Mouse (Mus musculus): ENCODE data around the gene Tomm34.

Tomm34 gene

DNA sequence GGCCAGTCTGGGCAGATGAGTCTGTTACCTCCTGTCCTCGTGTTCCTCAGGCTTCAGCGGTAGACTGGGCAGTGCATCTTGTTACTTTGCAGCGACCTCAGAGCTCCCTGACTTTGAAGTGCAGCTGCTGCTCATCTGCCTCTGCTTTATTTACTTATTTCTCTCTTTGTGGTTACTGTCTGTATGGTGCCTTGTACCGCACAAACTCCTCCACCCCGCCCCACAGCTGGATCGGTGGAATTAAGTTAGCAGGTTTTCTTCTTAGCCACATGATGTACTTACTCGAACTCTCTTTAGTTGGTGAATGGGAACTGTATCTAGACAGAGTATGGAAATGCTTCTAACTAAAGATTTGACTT lies 13.4 kb upstream of the Tomm34 start:
- TF ChIP-seq GATA4 (IDR thresholded peaks at IDR 0.05; ENCODE audit: insufficient replicate concordance, low read length) = no peak

- TF ChIP-seq GATA4 (IDR thresholded peaks at IDR 0.05; ENCODE audit: insufficient replicate concordance, low read length) = no peak
These were observed 12.8 kb upstream of the Tomm34 start for GRCm38 (mm10) chr2:164083609-164084341.

DNA sequence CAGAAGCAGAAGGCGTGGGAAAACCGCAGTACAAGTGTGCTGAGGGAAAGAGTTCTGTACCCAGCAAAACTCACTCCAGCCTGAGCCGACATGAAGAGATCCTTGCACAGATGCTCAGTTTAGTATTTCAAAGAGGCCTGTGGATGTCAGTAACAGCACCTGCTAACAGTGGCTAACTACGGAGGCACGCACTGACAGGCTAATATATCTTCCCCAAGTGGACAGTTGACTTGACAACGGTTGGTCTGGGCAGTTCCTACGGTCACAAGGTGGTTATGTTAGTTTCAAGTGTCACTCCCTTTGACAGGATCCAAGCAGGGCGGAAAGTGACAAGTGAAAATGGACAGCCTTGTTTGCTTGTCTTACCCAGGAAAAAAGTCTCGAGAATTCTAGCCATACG lies 11.2 kb upstream of the Tomm34 start:
- no peak for TF ChIP-seq GATA4 (IDR thresholded peaks at IDR 0.05; ENCODE audit: insufficient replicate concordance, low read length)

GRCm38 (mm10) chr2:164081577-164081976 lies 10.6 kb upstream of the Tomm34 start:
- TF ChIP-seq GATA4 (IDR thresholded peaks at IDR 0.05; ENCODE audit: insufficient replicate concordance, low read length) = no peak

DNA sequence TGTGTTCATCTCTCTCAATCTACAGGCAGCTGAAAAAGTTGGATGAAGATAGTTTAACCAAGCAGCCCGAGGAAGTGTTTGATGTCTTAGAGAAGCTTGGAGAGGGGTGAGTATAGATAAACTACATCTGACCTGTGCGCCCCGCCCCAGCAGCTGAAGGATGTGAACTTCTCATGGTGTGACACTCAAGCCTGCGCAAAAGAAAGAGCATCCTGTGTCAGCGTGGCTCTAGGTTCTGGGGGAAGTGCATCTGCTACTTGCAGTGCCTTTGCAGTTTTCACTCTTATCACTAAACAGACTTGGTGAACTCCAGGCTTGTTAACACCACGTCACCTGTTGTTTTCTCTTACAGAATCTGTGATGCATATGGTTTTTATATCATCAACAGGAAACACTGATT lies 8.5 kb upstream of the Tomm34 start:
- TF ChIP-seq GATA4 (IDR thresholded peaks at IDR 0.05; ENCODE audit: insufficient replicate concordance, low read length) = no peak

- no peak for TF ChIP-seq GATA4 (IDR thresholded peaks at IDR 0.05; ENCODE audit: insufficient replicate concordance, low read length)
These were observed 6.9 kb upstream of the Tomm34 start for GRCm38 (mm10) chr2:164077875-164078274.

DNA sequence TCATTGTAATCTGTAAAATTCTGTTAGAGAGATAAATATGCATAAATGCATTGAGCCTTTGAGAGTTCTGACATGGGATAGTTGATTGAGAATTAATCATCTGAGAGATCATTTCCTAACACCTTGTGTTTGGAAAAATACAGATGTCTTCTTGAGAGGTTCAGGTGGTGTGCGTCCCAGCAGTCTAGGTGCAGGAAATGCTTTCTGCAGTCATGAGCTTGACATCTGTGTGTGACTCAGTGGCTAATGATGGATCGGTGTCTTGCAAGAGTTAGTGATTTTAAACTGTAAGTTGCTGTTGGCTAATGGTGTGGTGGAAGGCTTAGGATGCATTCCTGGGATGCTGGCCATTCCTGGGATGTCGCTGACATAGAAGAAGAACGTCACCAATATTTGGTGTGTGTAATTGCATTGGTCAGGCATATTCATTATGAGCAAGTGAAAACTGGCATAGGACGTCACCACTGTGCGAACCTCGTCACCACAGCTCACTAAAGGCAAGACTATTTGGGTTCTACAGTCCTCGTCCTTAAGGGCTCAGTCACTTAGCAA lies 6.0 kb upstream of the Tomm34 start:
- no peak for TF ChIP-seq GATA4 (IDR thresholded peaks at IDR 0.05; ENCODE audit: insufficient replicate concordance, low read length)

DNA sequence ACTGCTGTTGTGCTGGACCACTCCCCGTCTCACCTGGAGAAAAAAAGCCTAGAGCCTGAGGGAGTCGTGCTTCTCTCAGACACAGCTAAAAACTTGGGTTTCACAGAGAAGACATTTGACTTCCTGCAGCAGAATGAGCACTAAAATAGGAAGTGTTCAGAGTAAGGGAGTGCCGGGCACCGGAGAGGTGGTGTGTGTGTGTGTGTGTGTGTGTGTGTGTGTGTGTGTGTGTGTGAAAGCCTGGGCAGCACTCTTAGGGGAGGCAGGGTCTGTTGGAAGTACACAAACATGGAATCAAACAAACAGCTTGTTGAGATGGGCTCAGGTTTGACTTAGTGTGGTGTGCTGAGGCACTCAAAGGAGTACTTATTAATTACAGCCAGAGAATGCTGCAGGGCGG lies 4.1 kb upstream of the Tomm34 start:
- no peak for TF ChIP-seq GATA4 (IDR thresholded peaks at IDR 0.05; ENCODE audit: insufficient replicate concordance, low read length)

GRCm38 (mm10) chr2:164073918-164074578 lies 3.1 kb upstream of the Tomm34 start:
- no peak for TF ChIP-seq GATA4 (IDR thresholded peaks at IDR 0.05; ENCODE audit: insufficient replicate concordance, low read length)

DNA sequence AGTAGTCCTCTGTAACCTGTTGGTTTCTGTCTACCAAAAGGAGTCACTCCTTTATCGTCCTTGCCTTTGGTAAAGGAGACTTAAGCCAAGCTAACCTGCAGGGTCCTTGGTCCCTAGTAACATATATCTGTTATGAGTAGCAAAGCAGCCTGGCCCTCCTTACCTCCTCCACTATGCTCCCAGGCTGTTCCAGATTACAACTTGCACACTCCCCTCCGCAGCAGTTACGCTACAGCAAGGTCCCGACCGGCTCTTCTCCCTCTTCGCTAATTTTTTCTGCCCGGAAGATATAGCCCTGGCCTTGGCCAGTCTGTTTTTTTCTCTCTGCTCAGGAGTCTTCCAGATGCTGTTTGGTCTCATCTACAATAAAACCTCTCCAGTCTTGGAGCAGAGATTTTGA lies 2.2 kb upstream of the Tomm34 start:
- no peak for TF ChIP-seq GATA4 (IDR thresholded peaks at IDR 0.05; ENCODE audit: insufficient replicate concordance, low read length)

GRCm38 (mm10) chr2:164072109-164072508 lies 1.1 kb upstream of the Tomm34 start:
- TF ChIP-seq GATA4 (IDR thresholded peaks at IDR 0.05; ENCODE audit: insufficient replicate concordance, low read length) = no peak

DNA sequence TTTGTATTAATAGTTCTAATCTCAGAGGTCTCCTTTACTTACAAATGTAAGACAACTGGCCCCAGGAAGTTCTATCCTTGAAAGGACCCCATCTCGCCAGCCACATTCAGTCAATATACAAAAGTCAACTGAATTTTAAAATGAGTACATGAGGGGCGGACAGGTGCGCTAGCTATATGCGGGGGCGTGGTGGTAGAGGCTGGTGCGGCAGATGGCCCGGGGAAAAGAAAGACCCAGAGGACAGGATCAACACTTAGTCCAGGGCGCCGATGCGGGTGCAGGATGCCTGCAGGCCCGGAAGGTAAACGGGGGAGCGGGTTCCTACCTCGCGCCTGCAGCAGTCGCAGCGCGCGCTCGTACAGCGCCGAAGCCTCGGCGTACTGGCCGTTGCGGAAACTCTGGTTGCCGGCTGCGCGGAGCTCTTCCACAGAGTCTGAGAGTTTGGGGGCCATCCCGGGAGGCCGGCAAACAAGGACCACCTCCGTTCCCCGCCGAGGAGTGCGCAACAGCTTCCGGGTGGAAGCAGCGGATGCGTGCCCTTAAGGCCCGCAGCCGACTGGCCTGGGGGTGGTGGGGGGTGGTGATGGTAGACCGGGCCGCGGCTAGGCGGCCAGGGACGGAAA lies 716 bp downstream of the Tomm34 start, which contains the start of gene Stk4:
Gene Stk4, plus strand, starts transcription at position 181 of the 623 bp plus-strand sequence.
- no peak for TF ChIP-seq GATA4 (IDR thresholded peaks at IDR 0.05; ENCODE audit: insufficient replicate concordance, low read length)

GRCm38 (mm10) chr2:164059634-164060235 lies 11.2 kb downstream of the Tomm34 start:
- no peak for TF ChIP-seq GATA4 (IDR thresholded peaks at IDR 0.05; ENCODE audit: insufficient replicate concordance, low read length)

DNA sequence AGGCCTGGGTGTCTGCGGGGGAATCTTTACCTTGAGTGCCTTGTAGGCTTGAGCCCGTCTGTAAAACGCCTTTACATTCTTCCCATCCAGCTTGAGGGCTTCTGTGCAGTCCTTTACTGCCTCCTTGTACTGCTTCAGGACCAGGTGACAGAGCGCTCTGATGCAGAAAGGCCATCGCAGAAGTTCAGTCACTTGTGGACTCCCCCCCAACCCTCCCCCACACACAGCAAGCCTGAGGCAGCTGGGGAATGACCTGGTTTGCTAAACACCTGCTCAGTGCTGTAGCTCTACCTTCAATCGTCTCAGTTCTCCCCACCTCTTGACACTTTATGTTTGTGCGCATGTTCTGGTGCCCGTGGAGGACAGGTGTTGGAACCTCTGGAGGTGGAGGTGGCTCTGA lies 16.3 kb downstream of the Tomm34 start:
- no peak for TF ChIP-seq GATA4 (IDR thresholded peaks at IDR 0.05; ENCODE audit: insufficient replicate concordance, low read length)

- no peak for TF ChIP-seq GATA4 (IDR thresholded peaks at IDR 0.05; ENCODE audit: insufficient replicate concordance, low read length)
These were observed 17.2 kb downstream of the Tomm34 start for GRCm38 (mm10) chr2:164053767-164054166.

Data from liver, adult (tissue).